Mouse (Mus musculus) midbrain, postnatal 0 days (tissue): Measurements from ENCODE around the gene Tnfsfm13. TPM values are rescaled to one million over a fixed set of nuclear protein-coding genes. Genes with fewer than 3 reads are reported as not detected.

Experiments used
- ATAC-seq: fragments of 200-750 bp; cut with Nextera tagmentation; 2 replicates; pipeline ENCODE4 v1.8.0; 2017; ENCODE audit warnings: moderate number of reproducible peaks, mild to moderate bottlenecking, moderate TSS enrichment, moderate library complexity; ENCODE audit not compliant: low FRiP score
- DNase-seq: peaks from one replicate; pipeline ENCODE4 v3.0.0-alpha.2; 2015; ENCODE audit warnings: low spot score
- H3K27ac ChIP-seq: fragments of 300-500 bp; sonication (generic); 2 replicates; pipeline ENCODE4 v1.5.1; 2014; ENCODE audit warnings: low read depth, mild to moderate bottlenecking, low read length, mixed read lengths
- H3K27me3 ChIP-seq: fragments of 300-500 bp; sonication (generic); 2 replicates; pipeline ENCODE4 v1.6.1; 2014; ENCODE audit warnings: low read length, control low read depth, mixed read lengths; ENCODE audit not compliant: insufficient read depth
- H3K36me3 ChIP-seq: fragments of 300-500 bp; sonication (generic); 2 replicates; pipeline ENCODE4 v1.6.1; 2014; ENCODE audit warnings: low read length, control low read depth, mixed read lengths; ENCODE audit not compliant: insufficient read depth
- H3K4me1 ChIP-seq: fragments of 300-500 bp; sonication (generic); 2 replicates; pipeline ENCODE4 v1.6.1; 2014; ENCODE audit warnings: mild to moderate bottlenecking, control low read depth, antibody characterized with exemption, low read length, mixed read lengths; ENCODE audit not compliant: insufficient read depth
- H3K4me2 ChIP-seq: fragments of 300-500 bp; sonication (generic); 2 replicates; pipeline ENCODE4 v1.6.1; 2014; ENCODE audit warnings: low read depth, mild to moderate bottlenecking, low read length, mixed read lengths; ENCODE audit not compliant: poor library complexity, severe bottlenecking
- H3K4me3 ChIP-seq: fragments of 300-500 bp; sonication (generic); 2 replicates; pipeline ENCODE4 v1.5.1; 2014; ENCODE audit warnings: low read depth, mild to moderate bottlenecking, low read length, moderate library complexity
- H3K9ac ChIP-seq: fragments of 300-500 bp; sonication (generic); replicated peaks from 2 replicates; pipeline ENCODE4 v1.6.1; 2014; ENCODE audit warnings: mild to moderate bottlenecking, low read length, moderate library complexity, mixed read lengths; ENCODE audit not compliant: poor library complexity, severe bottlenecking
- H3K9me3 ChIP-seq: fragments of 300-500 bp; sonication (generic); 2 replicates; pipeline ENCODE4 v1.6.1; 2016; ENCODE audit warnings: low read length, control low read depth
- CTCF ChIP-seq: IDR thresholded peaks from 2 replicates; pipeline ENCODE4 v1.5.1; 2016; ENCODE audit warnings: antibody characterized with exemption, mild to moderate bottlenecking
- WGBS: fragments of 180-500 bp; shearing (Covaris S2); extraction: QIAGEN DNeasy Blood & Tissue Kit; methylation state at CpG from one replicate; pipeline ENCODE4 v1.1.7; 2014; 5-methylcytosine and 5-hydroxymethylcytosine counted together
- microRNA counts: library from miRNA; unstranded; fragments of <30 nt; microRNA quantifications from one replicate; lab custom pipeline; 2015
- microRNA-seq: library from miRNA; unstranded; fragments of <30 nt; microRNA quantifications from one replicate; pipeline ENCODE4, GENCODE M21; 2016; ENCODE audit warnings: borderline number of aligned reads
- polyA plus RNA-seq: library from polyadenylated mRNA; unstranded; fragments of >200 nt; fragmentation: Nextera tagmentation; extraction: Ambion mirVana; gene quantifications from 2 replicates; pipeline ENCODE4 v1.2.1, GENCODE M21; 2015
- total RNA-seq: library from RNA; depleted of rRNA; stranded (reverse); fragments of >200 nt; gene quantifications from 2 replicates; pipeline ENCODE4 v1.2.3, GENCODE M21; 2014; rRNA removed

Tnfsfm13 gene
- total and polyA plus RNA-seq, 2 experiments from 2014 or later: 1.2 to 1.3 TPM

DNA sequence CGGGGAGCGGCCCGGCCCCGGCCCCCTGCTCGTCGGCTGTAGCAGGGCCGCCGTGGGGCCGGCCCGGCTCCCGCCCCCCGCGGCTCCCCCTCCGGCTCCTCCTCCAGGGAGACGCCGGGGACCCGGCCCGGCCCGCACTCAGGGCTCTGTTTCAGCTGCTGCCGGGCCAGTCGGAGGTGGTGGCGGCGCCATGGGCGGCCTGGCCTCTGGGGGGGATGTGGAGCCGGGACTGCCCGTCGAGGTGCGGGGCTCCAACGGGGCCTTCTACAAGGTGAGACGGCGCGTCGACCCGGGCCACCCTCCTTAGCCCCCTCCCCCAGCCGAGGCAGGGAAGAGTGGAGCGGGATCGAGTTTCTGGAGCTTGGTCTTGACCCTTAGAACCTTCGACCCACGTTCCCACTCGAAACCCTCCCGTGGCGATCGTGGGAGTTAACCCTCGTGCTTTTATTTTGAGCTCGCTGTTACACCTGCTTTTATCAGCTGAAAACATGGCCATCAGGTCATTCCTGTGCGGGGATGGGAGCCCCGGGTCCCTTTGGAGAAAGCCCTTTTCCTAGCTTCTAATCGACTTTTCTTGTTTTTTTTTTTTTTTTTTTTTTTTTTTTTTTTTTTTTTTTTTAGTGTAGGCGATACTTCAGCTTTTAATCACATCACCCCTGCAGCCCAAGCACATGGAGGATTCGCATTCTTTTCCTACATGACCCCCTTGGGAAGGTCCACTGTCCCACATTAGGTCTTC, 62.6 kb downstream of the Tnfsfm13 start:
- Histone ChIP-seq H3K27me3 (no peaks in the 10 kb centered on the region), H3K4me3 (peak overlapping the region; percentile 94), H3K9me3 (no peaks in the 10 kb centered on the region), H3K36me3 (no peaks in the 10 kb centered on the region), H3K4me2 (peak overlapping the region; percentile 55), H3K27ac (peak overlapping the region; percentile 89), H3K9ac (peak overlapping the region; percentile 98), H3K4me1 (no peaks in the 10 kb centered on the region)
- DNase-seq: peak; percentile 28
- ATAC-seq: peak; percentile 35
- no peak for TF ChIP-seq CTCF
- WGBS: under 1% methylated on average over 30 of the region's 50 CpGs

MicroRNA genes within 50 kb of the gene (microRNA counts, 519-probe panel; counts per million panel counts)
- microRNA mmu-miR-1934 (lab: Ali Mortazavi, UCI): 528 counts per million, percentile 58 among the panel's probes with 10 or more counts
- microRNA mmu-miR-467f (lab: Ali Mortazavi, UCI): 2,727 counts per million, percentile 68 among the panel's probes with 10 or more counts

Small RNAs within 50 kb of the gene (microRNA-seq; reads per million reads assigned to microRNA genes)
- 4.4 reads per million, percentile 7 among the genes with 10 or more reads in this experiment for gene Mir1934
- gene Mir467f: not detected

Other genes with a start within 250 kb of the Tnfsfm13 start
Only the 30 nearest of the 36 such genes appear.
- 9.5 and 12.5 TPM in 2 replicates for gene Dnah2, start 147.0 kb downstream of the Tnfsfm13 start, total RNA-seq
- gene Dnah2, start 147.0 kb downstream of the Tnfsfm13 start, polyA plus RNA-seq: 3.9 and 4.1 TPM in 2 replicates
- 145 and 155 TPM in 2 replicates for gene Efnb3, start 135.9 kb downstream of the Tnfsfm13 start, total RNA-seq
- gene Efnb3, start 135.9 kb downstream of the Tnfsfm13 start, polyA plus RNA-seq: 151 and 166 TPM in 2 replicates
- gene Wrap53, start 115.8 kb downstream of the Tnfsfm13 start, total RNA-seq: 15.7 and 16.8 TPM in 2 replicates
- gene Wrap53, start 115.8 kb downstream of the Tnfsfm13 start, polyA plus RNA-seq: 12.6 and 14.2 TPM in 2 replicates
- gene Trp53, start 115.7 kb downstream of the Tnfsfm13 start, total RNA-seq: 29.5 and 34.5 TPM in 2 replicates
- gene Trp53, start 115.7 kb downstream of the Tnfsfm13 start, polyA plus RNA-seq: 30.3 and 31.9 TPM in 2 replicates
- 145 and 161 TPM in 2 replicates for gene Atp1b2, start 90.2 kb downstream of the Tnfsfm13 start, total RNA-seq
- gene Atp1b2, start 90.2 kb downstream of the Tnfsfm13 start, polyA plus RNA-seq: 167 and 175 TPM in 2 replicates
- not detected in 2 replicates for gene Shbg, start 78.2 kb downstream of the Tnfsfm13 start, total RNA-seq
- not detected in 2 replicates for gene Shbg, start 78.2 kb downstream of the Tnfsfm13 start, polyA plus RNA-seq
- gene Sat2, start 74.1 kb downstream of the Tnfsfm13 start, total RNA-seq: 10.5 and 13.3 TPM in 2 replicates
- gene Sat2, start 74.1 kb downstream of the Tnfsfm13 start, polyA plus RNA-seq: 29.6 and 29.9 TPM in 2 replicates
- gene Fxr2, start 63.1 kb downstream of the Tnfsfm13 start, total RNA-seq: 76.6 and 84.1 TPM in 2 replicates
- gene Fxr2, start 63.1 kb downstream of the Tnfsfm13 start, polyA plus RNA-seq: 22.5 and 27.2 TPM in 2 replicates
- gene Sox15, start 40.8 kb downstream of the Tnfsfm13 start, total RNA-seq: 0.27 TPM in 1 of 2 replicates, not detected in the other
- gene Sox15, start 40.8 kb downstream of the Tnfsfm13 start, polyA plus RNA-seq: 0.19 and 0.20 TPM in 2 replicates
- gene Mpdu1, start 33.5 kb downstream of the Tnfsfm13 start, total RNA-seq: 224 and 278 TPM in 2 replicates
- gene Mpdu1, start 33.5 kb downstream of the Tnfsfm13 start, polyA plus RNA-seq: 118 and 123 TPM in 2 replicates
- 7.2 and 10.3 TPM in 2 replicates for gene Cd68, start 29.9 kb downstream of the Tnfsfm13 start, total RNA-seq
- gene Cd68, start 29.9 kb downstream of the Tnfsfm13 start, polyA plus RNA-seq: 10.6 and 11.0 TPM in 2 replicates
- gene Eif4a1, start 23.7 kb downstream of the Tnfsfm13 start, total RNA-seq: 767 and 793 TPM in 2 replicates
- gene Eif4a1, start 23.7 kb downstream of the Tnfsfm13 start, polyA plus RNA-seq: 501 and 502 TPM in 2 replicates
- 81.7 and 89.2 TPM in 2 replicates for gene Senp3, start 14.0 kb downstream of the Tnfsfm13 start, total RNA-seq
- 70.3 and 74.0 TPM in 2 replicates for gene Senp3, start 14.0 kb downstream of the Tnfsfm13 start, polyA plus RNA-seq
- 0.27 and 0.57 TPM in 2 replicates for gene Tnfsf13, start 10.3 kb downstream of the Tnfsfm13 start, total RNA-seq
- gene Tnfsf13, start 10.3 kb downstream of the Tnfsfm13 start, polyA plus RNA-seq: 0.96 and 1.1 TPM in 2 replicates
- 4.7 and 6.2 TPM in 2 replicates for gene Tnfsf12, start 249 bp downstream of the Tnfsfm13 start, total RNA-seq
- gene Tnfsf12, start 249 bp downstream of the Tnfsfm13 start, polyA plus RNA-seq: 4.3 and 4.5 TPM in 2 replicates
- 16.9 and 25.1 TPM in 2 replicates for gene Polr2a, start 62.5 kb upstream of the Tnfsfm13 start, total RNA-seq
- 9.0 and 10.2 TPM in 2 replicates for gene Polr2a, start 62.5 kb upstream of the Tnfsfm13 start, polyA plus RNA-seq
- not detected in 2 replicates for gene Slc35g3, start 65.9 kb upstream of the Tnfsfm13 start, total RNA-seq
- 0.23 and 0.26 TPM in 2 replicates for gene Slc35g3, start 65.9 kb upstream of the Tnfsfm13 start, polyA plus RNA-seq
- gene Zbtb4, start 69.8 kb upstream of the Tnfsfm13 start, total RNA-seq: 31.5 and 34.3 TPM in 2 replicates
- gene Zbtb4, start 69.8 kb upstream of the Tnfsfm13 start, polyA plus RNA-seq: 4.4 and 5.0 TPM in 2 replicates
- gene Chrnb1, start 99.8 kb upstream of the Tnfsfm13 start, total RNA-seq: 1.5 and 1.6 TPM in 2 replicates
- 1.1 TPM in 2 replicates for gene Chrnb1, start 99.8 kb upstream of the Tnfsfm13 start, polyA plus RNA-seq
- gene Fgf11, start 105.8 kb upstream of the Tnfsfm13 start, total RNA-seq: 12.7 and 16.4 TPM in 2 replicates
- 2.6 and 2.8 TPM in 2 replicates for gene Fgf11, start 105.8 kb upstream of the Tnfsfm13 start, polyA plus RNA-seq
- 0.16 TPM in 1 of 2 replicates, not detected in the other for gene Tmem102, start 109.5 kb upstream of the Tnfsfm13 start, total RNA-seq
- gene Tmem102, start 109.5 kb upstream of the Tnfsfm13 start, polyA plus RNA-seq: 0.80 and 0.94 TPM in 2 replicates
- not detected in 2 replicates for gene Gm39566, start 119.2 kb upstream of the Tnfsfm13 start, total RNA-seq
- gene Gm39566, start 119.2 kb upstream of the Tnfsfm13 start, polyA plus RNA-seq: not detected in 2 replicates
- gene Spem2, start 122.4 kb upstream of the Tnfsfm13 start, total RNA-seq: not detected in 2 replicates
- not detected in 2 replicates for gene Spem2, start 122.4 kb upstream of the Tnfsfm13 start, polyA plus RNA-seq
- gene Spem1, start 126.1 kb upstream of the Tnfsfm13 start, total RNA-seq: 0.93 TPM in 1 of 2 replicates, not detected in the other
- gene Spem1, start 126.1 kb upstream of the Tnfsfm13 start, polyA plus RNA-seq: 0.20 and 0.27 TPM in 2 replicates
- gene Nlgn2, start 141.7 kb upstream of the Tnfsfm13 start, total RNA-seq: 117 and 137 TPM in 2 replicates
- gene Nlgn2, start 141.7 kb upstream of the Tnfsfm13 start, polyA plus RNA-seq: 21.0 and 23.5 TPM in 2 replicates
- 95.5 and 103 TPM in 2 replicates for gene Tmem256, start 142.4 kb upstream of the Tnfsfm13 start, total RNA-seq
- gene Tmem256, start 142.4 kb upstream of the Tnfsfm13 start, polyA plus RNA-seq: 349 and 370 TPM in 2 replicates
- 24.1 and 26.6 TPM in 2 replicates for gene Plscr3, start 150.3 kb upstream of the Tnfsfm13 start, total RNA-seq
- 33.5 and 35.0 TPM in 2 replicates for gene Plscr3, start 150.3 kb upstream of the Tnfsfm13 start, polyA plus RNA-seq
- not detected in 2 replicates for gene Tnk1, start 162.6 kb upstream of the Tnfsfm13 start, total RNA-seq
- gene Tnk1, start 162.6 kb upstream of the Tnfsfm13 start, polyA plus RNA-seq: 0.16 TPM in 2 replicates
- gene Tmem95, start 181.9 kb upstream of the Tnfsfm13 start, total RNA-seq: not detected in 2 replicates
- gene Tmem95, start 181.9 kb upstream of the Tnfsfm13 start, polyA plus RNA-seq: not detected in 2 replicates
- gene Kctd11, start 185.3 kb upstream of the Tnfsfm13 start, total RNA-seq: 0.93 and 1.6 TPM in 2 replicates
- gene Kctd11, start 185.3 kb upstream of the Tnfsfm13 start, polyA plus RNA-seq: 0.57 and 0.92 TPM in 2 replicates